Mouse (Mus musculus) embryonic facial prominence, embryonic 14.5 days (tissue): ENCODE results near the gene Pin1. TPM values are rescaled to one million over a fixed set of nuclear protein-coding genes. Genes with fewer than 3 reads are reported as not detected.

Experiments
- ATAC-seq: fragments of 200-750 bp; cut with Nextera tagmentation; 2 replicates; pipeline ENCODE4 v1.8.0; 2017; ENCODE audit warnings: low read depth, moderate number of reproducible peaks, moderate TSS enrichment
- DNase-seq: peaks from one replicate; pipeline ENCODE4 v3.0.0-alpha.2; 2015; ENCODE audit warnings: low spot score
- H3K27ac ChIP-seq: fragments of 300-500 bp; sonication (generic); replicated peaks from 2 replicates; pipeline ENCODE4 v1.5.1; 2014; ENCODE audit warnings: low read depth, mild to moderate bottlenecking, low read length, moderate library complexity
- H3K27me3 ChIP-seq: fragments of 300-500 bp; sonication (generic); replicated peaks from 2 replicates; pipeline ENCODE4 v1.6.1; 2014; ENCODE audit warnings: low read length; ENCODE audit not compliant: control insufficient read depth, insufficient read depth
- H3K36me3 ChIP-seq: fragments of 300-500 bp; sonication (generic); 2 replicates; pipeline ENCODE4 v1.6.1; 2014; ENCODE audit warnings: low read length, mixed read lengths; ENCODE audit not compliant: control insufficient read depth, insufficient read depth
- H3K4me1 ChIP-seq: fragments of 300-500 bp; sonication (generic); 2 replicates; pipeline ENCODE4 v1.6.1; 2014; ENCODE audit warnings: antibody characterized with exemption, low read length; ENCODE audit not compliant: control insufficient read depth, insufficient read depth
- H3K4me2 ChIP-seq: fragments of 300-500 bp; sonication (generic); 2 replicates; pipeline ENCODE4 v1.6.1; 2014; ENCODE audit warnings: low read depth, mild to moderate bottlenecking, low read length, moderate library complexity, mixed read lengths
- H3K4me3 ChIP-seq: fragments of 300-500 bp; sonication (generic); 2 replicates; pipeline ENCODE4 v1.5.1; 2014; ENCODE audit warnings: low read depth, mild to moderate bottlenecking, low read length
- H3K9ac ChIP-seq: fragments of 300-500 bp; sonication (generic); 2 replicates; pipeline ENCODE4 v1.6.1; 2014; ENCODE audit warnings: low read depth, mild to moderate bottlenecking, low read length, moderate library complexity, mixed read lengths
- H3K9me3 ChIP-seq: fragments of 300-500 bp; sonication (generic); 2 replicates; pipeline ENCODE4 v1.6.1; 2016; ENCODE audit warnings: low read length; ENCODE audit not compliant: control insufficient read depth
- WGBS: fragments of 180-500 bp; shearing (Covaris S2); extraction: QIAGEN DNeasy Blood & Tissue Kit; methylation state at CpG from one replicate; pipeline ENCODE4 v1.1.7; 2014; 5-methylcytosine and 5-hydroxymethylcytosine counted together
- polyA plus RNA-seq: library from polyadenylated mRNA; unstranded; fragments of >200 nt; fragmentation: Nextera tagmentation; extraction: Ambion mirVana; gene quantifications from 2 replicates; pipeline ENCODE4 v1.2.1, GENCODE M21; 2014

Gene Pin1
- polyA plus RNA-seq, 1 experiment from 2014 or later: 46.3 TPM

- peak within 1 kb of the TSS; percentile 74 for H3K4me3 ChIP-seq
- H3K4me2 ChIP-seq: peak within 1 kb of the TSS; percentile 81
- H3K36me3 ChIP-seq: peaks cover 31% of the 10 kb centered on the region
- ATAC-seq: peak; percentile 20; the same call in 1 of the 2 replicates
- under 1% methylated on average over 43 of the region's 43 CpGs for WGBS
- peak within 1 kb of the TSS; percentile 94 for H3K27ac ChIP-seq
- no peaks in the 10 kb centered on the region for H3K27me3 ChIP-seq
- no peaks in the 10 kb centered on the region for H3K9me3 ChIP-seq
- H3K9ac ChIP-seq: peak within 1 kb of the TSS; percentile 86
- H3K4me1 ChIP-seq: no peaks in the 10 kb centered on the region; the same call in none of the 2 replicates
- peak; percentile 93 for DNase-seq
Observed at GRCm38 (mm10) chr9:20644360-20645081, 7.4 kb upstream of the Pin1 start, which contains the start of gene Fbxl12. Fbxl12 (minus strand) TSS chr9:20644767.

GRCm38 (mm10) chr9:20645121-20645520 is 6.8 kb upstream of the Pin1 start:
- no peaks in the 10 kb centered on the region; the same call in none of the 2 replicates for H3K4me1 ChIP-seq
- no peak for ATAC-seq
- 4% methylated on average over 17 of the region's 17 CpGs for whole genome bisulfite sequencing

GRCm38 (mm10) chr9:20652260-20652658 is 364 bp downstream of the Pin1 start:
- Histone ChIP-seq H3K4me2 (peak overlapping the region; percentile 63), H3K27me3 (no peaks in the 10 kb centered on the region), H3K36me3 (peaks cover 50% of the 10 kb centered on the region), H3K4me1 (0 out of 2 replicates have a peak, but pooled peaks cover 9% of the 10 kb centered on the region), H3K9ac (peak overlapping the region; percentile 91), H3K9me3 (no peaks in the 10 kb centered on the region), H3K27ac (no peak overlapping the region), H3K4me3 (peak overlapping the region; percentile 94)
- WGBS: under 1% methylated on average over 15 of the region's 25 CpGs
- DNase-seq (no peak), ATAC-seq (peak; percentile 2; the same call in 1 of the 2 replicates)

More at GRCm38 (mm10) chr9:20645121-20645520, 6.8 kb upstream of the Pin1 start:
- Histone ChIP-seq H3K4me2 (peak overlapping the region; percentile 81), H3K36me3 (peaks cover 31% of the 10 kb centered on the region), H3K9ac (peak overlapping the region; percentile 86), H3K27ac (peak overlapping the region; percentile 83), H3K27me3 (no peaks in the 10 kb centered on the region), H3K4me3 (peak overlapping the region; percentile 74), H3K9me3 (no peaks in the 10 kb centered on the region)
- DNase-seq: peak; percentile 32

- Histone ChIP-seq H3K27ac (no peak overlapping the region), H3K36me3 (peaks cover 50% of the 10 kb centered on the region), H3K4me1 (0 out of 2 replicates have a peak, but pooled peaks cover 9% of the 10 kb centered on the region), H3K9ac (no peak overlapping the region), H3K9me3 (no peaks in the 10 kb centered on the region), H3K27me3 (no peaks in the 10 kb centered on the region), H3K4me3 (no peak overlapping the region), H3K4me2 (0 out of 2 replicates have a peak overlapping the region, but pooled peaks have one; percentile 63)
- 91% methylated on average over 3 of the region's 3 CpGs for WGBS
- no peak for ATAC-seq
- no peak for DNase-seq
Observed at GRCm38 (mm10) chr9:20653859-20654258, 2.0 kb downstream of the Pin1 start.

- Histone ChIP-seq H3K27ac (no peak overlapping the region), H3K4me2 (no peak overlapping the region), H3K9me3 (no peaks in the 10 kb centered on the region), H3K27me3 (no peaks in the 10 kb centered on the region), H3K36me3 (peaks cover 72% of the 10 kb centered on the region), H3K4me3 (no peak overlapping the region), H3K4me1 (0 out of 2 replicates have a peak, but pooled peaks cover 6% of the 10 kb centered on the region), H3K9ac (no peak overlapping the region)
- WGBS: 95% methylated on average over 3 of the region's 3 CpGs
- no peak for ATAC-seq
- no peak for DNase-seq
Observed at GRCm38 (mm10) chr9:20657546-20657945, 5.7 kb downstream of the Pin1 start.

- Histone ChIP-seq H3K4me2 (no peak overlapping the region), H3K9ac (no peak overlapping the region), H3K27me3 (no peaks in the 10 kb centered on the region), H3K36me3 (peaks cover 61% of the 10 kb centered on the region), H3K27ac (no peak overlapping the region), H3K4me1 (no peaks in the 10 kb centered on the region), H3K9me3 (no peaks in the 10 kb centered on the region), H3K4me3 (no peak overlapping the region)
- no peak for ATAC-seq
- WGBS: 61% methylated on average over 3 of the region's 3 CpGs
- DNase-seq: peak; percentile 62
Observed at GRCm38 (mm10) chr9:20662325-20662724, 10.4 kb downstream of the Pin1 start.

GRCm38 (mm10) chr9:20662874-20663273 is 11.0 kb downstream of the Pin1 start:
- Histone ChIP-seq H3K9me3 (no peaks in the 10 kb centered on the region), H3K4me1 (no peaks in the 10 kb centered on the region), H3K4me3 (no peak overlapping the region), H3K27ac (no peak overlapping the region), H3K4me2 (no peak overlapping the region), H3K36me3 (peaks cover 56% of the 10 kb centered on the region), H3K27me3 (no peaks in the 10 kb centered on the region), H3K9ac (no peak overlapping the region)
- DNase-seq: no peak
- no peak for ATAC-seq
- 96% methylated on average over 8 of the region's 8 CpGs for WGBS

GRCm38 (mm10) chr9:20663956-20664355 is 12.1 kb downstream of the Pin1 start:
- no peak overlapping the region for H3K4me3 ChIP-seq
- no peak for DNase-seq
- peaks cover 45% of the 10 kb centered on the region for H3K36me3 ChIP-seq
- no peak overlapping the region for H3K4me2 ChIP-seq
- H3K9me3 ChIP-seq: no peaks in the 10 kb centered on the region
- H3K27ac ChIP-seq: no peak overlapping the region
- ATAC-seq: peak; percentile 4; the same call in 1 of the 2 replicates
- WGBS: 88% methylated on average over 2 of the region's 2 CpGs
- no peaks in the 10 kb centered on the region for H3K4me1 ChIP-seq
- no peaks in the 10 kb centered on the region for H3K27me3 ChIP-seq
- H3K9ac ChIP-seq: no peak overlapping the region
